8 mouse cellular contexts compared by ENCODE assay signal in the genomic region with DNA sequence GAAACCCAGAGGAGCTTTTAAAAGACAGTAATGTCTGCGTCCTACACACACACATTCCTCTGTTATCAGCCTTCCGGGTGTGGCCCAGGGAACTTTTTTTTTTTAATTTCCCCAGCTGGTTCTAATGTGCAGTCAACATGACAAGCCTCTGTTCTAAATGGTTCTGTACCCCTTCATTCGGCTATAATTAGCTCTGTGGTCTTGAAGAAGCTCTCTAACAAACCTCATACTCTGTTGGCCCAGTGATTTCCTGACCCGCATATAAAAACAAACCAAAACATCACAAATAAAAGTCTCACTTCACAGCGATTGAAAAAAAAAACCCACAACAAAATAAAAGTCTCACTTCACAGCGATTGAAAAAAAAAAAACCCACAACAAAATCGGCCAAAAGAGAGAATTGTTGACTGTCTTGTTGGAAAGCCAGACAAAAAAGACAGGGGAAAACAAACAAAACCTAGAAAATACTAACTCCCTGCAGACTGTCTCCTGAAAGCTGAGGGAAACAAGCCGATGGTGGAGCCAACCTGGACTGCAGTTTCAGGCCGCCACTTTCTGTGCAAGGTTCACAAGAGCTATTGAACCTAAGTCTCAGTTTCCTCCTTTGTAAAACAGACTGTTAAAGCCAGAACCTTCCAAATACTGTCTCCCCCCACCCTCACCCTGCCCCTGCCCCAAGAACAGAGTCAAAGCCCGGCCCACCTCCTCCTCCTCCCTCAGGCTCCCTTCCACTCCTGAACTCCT. TPM values are rescaled to one million over a fixed set of nuclear protein-coding genes. Genes with fewer than 3 reads are reported as not detected.
DNase-seq lines count a peak whose midpoint lies in the region; ATAC-seq lines count a peak whose summit lies in the region.

No protein-coding gene starts in this region.

- H3K27ac ChIP-seq in embryonic facial prominence, embryonic 10.5 days (replicated peaks), result peak overlapping the region; percentile 96
- H3K27ac ChIP-seq in hindbrain, embryonic 16.5 days (ENCODE audit: low read depth, low read length), result peak overlapping the region; percentile 6; the same call in 1 of the 2 replicates
- H3K27ac ChIP-seq in midbrain, embryonic 13.5 days, result peak overlapping the region; percentile 30; the same call in 1 of the 2 replicates

- H3K4me2 ChIP-seq in hindbrain, embryonic 16.5 days (ENCODE audit: low read length), result peak overlapping the region; percentile 86
- H3K4me2 ChIP-seq in midbrain, embryonic 13.5 days (replicated peaks), result peak overlapping the region; percentile 80

- peaks cover 49% of the 10 kb centered on the region for H3K36me3 ChIP-seq in embryonic facial prominence, embryonic 10.5 days (replicated peaks)
- peaks cover 10% of the 10 kb centered on the region for H3K36me3 ChIP-seq in hindbrain, embryonic 16.5 days (ENCODE audit: control insufficient read depth, insufficient read depth, low read length)
- H3K36me3 ChIP-seq in midbrain, embryonic 13.5 days, result peaks cover 31% of the 10 kb centered on the region

- no peaks in the 10 kb centered on the region for H3K27me3 ChIP-seq in embryonic facial prominence, embryonic 10.5 days (replicated peaks; ENCODE audit: low read depth, poor library complexity, severe bottlenecking)
- no peaks in the 10 kb centered on the region for H3K27me3 ChIP-seq in hindbrain, embryonic 16.5 days (replicated peaks; ENCODE audit: control insufficient read depth, insufficient read depth, low read length)
- no peaks in the 10 kb centered on the region for H3K27me3 ChIP-seq in midbrain, embryonic 13.5 days

- 0 out of 2 replicates have a peak overlapping the region, but pooled peaks have one; percentile 92 for H3K9ac ChIP-seq in hindbrain, embryonic 16.5 days (ENCODE audit: low read depth, low read length)
- peak overlapping the region; percentile 93 for H3K9ac ChIP-seq in midbrain, embryonic 13.5 days (replicated peaks)

- no peak for ATAC-seq in hindbrain, embryonic 16.5 days
- ATAC-seq in midbrain, embryonic 13.5 days, result no peak
- ATAC-seq in megakaryocyte-erythroid progenitor cell, adult 5-6 weeks (replicated peaks; ENCODE audit: low FRiP score, low TSS enrichment, poor library complexity, severe bottlenecking), result no peak

- H3K4me3 ChIP-seq in embryonic facial prominence, embryonic 10.5 days, result peak overlapping the region; percentile 96
- peak overlapping the region; percentile 84 for H3K4me3 ChIP-seq in hindbrain, embryonic 16.5 days (ENCODE audit: low read length)
- peak overlapping the region; percentile 93 for H3K4me3 ChIP-seq in midbrain, embryonic 13.5 days (replicated peaks)

- peak; percentile 53 for DNase-seq in kidney, postnatal 14 days
- no peak for DNase-seq in kidney, adult 18-20 months
- no peak for DNase-seq in embryonic facial prominence, embryonic 10.5 days (ENCODE audit: low spot score)
- no peak for DNase-seq in adrenal gland, adult 2 months
- DNase-seq in retina, postnatal 1 day, result no peak

- WGBS in embryonic facial prominence, embryonic 10.5 days, result 69% methylated on average over 10 of the region's 10 CpGs
- 69% methylated on average over 10 of the region's 10 CpGs for WGBS in hindbrain, embryonic 16.5 days
- 86% methylated on average over 10 of the region's 10 CpGs for WGBS in midbrain, embryonic 13.5 days

- peaks cover 62% of the 10 kb centered on the region for H3K4me1 ChIP-seq in embryonic facial prominence, embryonic 10.5 days
- H3K4me1 ChIP-seq in hindbrain, embryonic 16.5 days (ENCODE audit: control insufficient read depth, insufficient read depth, low read depth, low read length), result peaks cover 34% of the 10 kb centered on the region
- H3K4me1 ChIP-seq in midbrain, embryonic 13.5 days (replicated peaks), result peaks cover 52% of the 10 kb centered on the region

- H3K9me3 ChIP-seq in embryonic facial prominence, embryonic 10.5 days, result no peaks in the 10 kb centered on the region
- H3K9me3 ChIP-seq in hindbrain, embryonic 16.5 days (ENCODE audit: control insufficient read depth, low read length), result no peaks in the 10 kb centered on the region
- H3K9me3 ChIP-seq in midbrain, embryonic 13.5 days, result no peaks in the 10 kb centered on the region

RNA-seq across cellular contexts. Expression of gene Kctd10, which starts 2.0 kb away (rescaled TPM):
- polyA plus RNA-seq in embryonic facial prominence, embryonic 10.5 days (2016; fragmentation: Nextera tagmentation; extraction: Ambion mirVana), result 112 and 116 TPM in 2 replicates
- polyA plus RNA-seq in hindbrain, embryonic 16.5 days (2015; fragmentation: Nextera tagmentation; extraction: Ambion mirVana), result 59.3 and 70.1 TPM in 2 replicates
- polyA plus RNA-seq in midbrain, embryonic 13.5 days (2015; fragmentation: Nextera tagmentation; extraction: Ambion mirVana), result 92.8 and 94.0 TPM in 2 replicates
- 10 to 100 TPM; 67.0 to 76.7 TPM for total RNA-seq in adrenal gland, adult 2 months (2021)
- polyA plus RNA-seq in adrenal gland, adult 2 months (2012; rRNA removed), result 68.9 and 71.4 TPM in 2 replicates
- total RNA-seq in megakaryocyte-erythroid progenitor cell, adult 5-6 weeks (2014; fragmentation: Nextera tagmentation), result 33.3 and 36.1 TPM in 2 replicates
- total RNA-seq in megakaryocyte-erythroid progenitor cell, adult 5-6 weeks (2017), result 38.8 and 45.1 TPM in 2 replicates

RNA-seq across cellular contexts. Expression of gene Ube3b, which starts 2.1 kb away (rescaled TPM):
- 54.3 and 54.8 TPM in 2 replicates for polyA plus RNA-seq in embryonic facial prominence, embryonic 10.5 days (2016; fragmentation: Nextera tagmentation; extraction: Ambion mirVana)
- 36.7 and 45.4 TPM in 2 replicates for polyA plus RNA-seq in hindbrain, embryonic 16.5 days (2015; fragmentation: Nextera tagmentation; extraction: Ambion mirVana)
- 36.9 and 43.1 TPM in 2 replicates for polyA plus RNA-seq in midbrain, embryonic 13.5 days (2015; fragmentation: Nextera tagmentation; extraction: Ambion mirVana)
- total RNA-seq in adrenal gland, adult 2 months (2021), result 10 to 100 TPM; 74.6 to 75.4 TPM
- 122 and 137 TPM in 2 replicates for polyA plus RNA-seq in adrenal gland, adult 2 months (2012; rRNA removed)
- 39.5 and 50.3 TPM in 2 replicates for total RNA-seq in megakaryocyte-erythroid progenitor cell, adult 5-6 weeks (2014; fragmentation: Nextera tagmentation)
- 16.6 and 17.3 TPM in 2 replicates for total RNA-seq in megakaryocyte-erythroid progenitor cell, adult 5-6 weeks (2017)

Comparison
In these comparisons a context has a peak if more than half of its experiments do, and no peak if none do; other contexts are left out.
1. H3K27ac ChIP-seq: peak in every context shown above with its lines; median percentile 96 in embryonic facial prominence, embryonic 10.5 days; 30 in midbrain, embryonic 13.5 days; 6 in hindbrain, embryonic 16.5 days.